Mouse (Mus musculus) E14TG2a.4 (cell line): ENCODE measurements around the gene Fabp6.

Experiments
- CTCF ChIP-seq: conservative IDR thresholded peaks from 2 replicates; pipeline ENCODE4 v1.5.1; 2014; ENCODE audit warnings: low read length
- POU5F1 ChIP-seq: IDR thresholded peaks from 2 replicates; pipeline ENCODE4 v1.6.1; 2014; ENCODE audit warnings: low read length, borderline replicate concordance

DNA sequence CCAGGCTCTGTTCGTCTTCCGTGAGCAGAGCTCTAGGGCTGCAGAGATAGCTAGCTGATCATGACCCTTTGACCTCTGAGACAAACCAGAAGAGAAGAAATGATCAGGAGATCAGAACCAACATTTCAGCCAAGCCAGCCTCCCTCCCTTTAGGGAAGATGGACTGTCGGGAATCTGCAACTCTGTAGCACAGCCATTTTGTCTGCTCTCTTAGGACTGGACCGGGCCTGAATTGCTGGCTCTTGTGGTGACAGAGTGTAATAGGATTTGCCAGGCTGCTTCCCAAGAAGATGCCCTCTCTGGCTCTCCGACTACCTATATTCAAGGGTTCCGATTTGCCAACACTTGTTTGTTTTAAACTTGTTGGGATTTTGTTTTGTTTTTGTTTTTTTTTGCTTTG lies 48.7 kb downstream of the Fabp6 start:
- TF ChIP-seq CTCF (no peak), POU5F1 (no peak)
